In genomic region chr16:7451193-7451592, GRCm38 (mm10) we compare ENCODE assay signal across 18 mouse cellular contexts.
DNase-seq lines count a peak whose midpoint lies in the region; ATAC-seq lines count a peak whose summit lies in the region.
"Had no signal": no experiment of that assay in that cellular context is flagged by ENCODE, and none has a peak within 500 bp of the region (broad histone marks: within the 10 kb centered on the region; RNA-seq: fewer than 3 reads in every experiment).

No protein-coding gene starts in this region.

- no peaks in the 10 kb centered on the region for H3K36me3 ChIP-seq in neural tube, embryonic 15.5 days
- H3K36me3 ChIP-seq: hindbrain, embryonic 13.5 days; liver, embryonic 15.5 days; midbrain, embryonic 12.5 days; neural tube, embryonic 13.5 days had no signal

- no peak overlapping the region for H3K4me3 ChIP-seq in neural tube, embryonic 15.5 days (replicated peaks)
- H3K4me3 ChIP-seq: erythroblast, embryonic 14.5 days; hindbrain, embryonic 13.5 days; liver, embryonic 15.5 days; midbrain, embryonic 12.5 days; neural tube, embryonic 13.5 days had no signal

- peaks cover 16% of the 10 kb centered on the region for H3K4me1 ChIP-seq in neural tube, embryonic 15.5 days
- H3K4me1 ChIP-seq: liver, embryonic 15.5 days; midbrain, embryonic 12.5 days had no signal

- H3K4me2 ChIP-seq in neural tube, embryonic 15.5 days = no peak overlapping the region
- H3K4me2 ChIP-seq: hindbrain, embryonic 13.5 days; liver, embryonic 15.5 days; midbrain, embryonic 12.5 days; neural tube, embryonic 13.5 days had no signal

- intact Hi-C loops in gastrocnemius, postnatal 36 days (cut with DNase I) = no loop called here
- intact Hi-C loops in left cerebral cortex, postnatal 25 days (cut with DNase I) = no loop called here

- DNase-seq in heart, adult 18-20 months = peak; percentile 9 to 31
- no peak for DNase-seq in heart, adult 11 months
- DNase-seq in neural tube, embryonic 10.5 days (ENCODE audit: extremely low spot score, low spot score) = no peak
- DNase-seq in cerebellum, adult 8-10 months = peak; percentile 33
- DNase-seq in fat pad, adult 2 months (ENCODE audit: extremely low read depth, low read depth, low spot score) = peak; percentile 10
- no peak for DNase-seq in gastrocnemius, postnatal 36 days
- no peak for DNase-seq in left cerebral cortex, postnatal 25 days (ENCODE audit: low spot score in 2 of 2)
- DNase-seq: adrenal gland, adult 2 months; gastrocnemius, postnatal 10 days; kidney, adult 9 months; kidney, postnatal 36 days; thymus, postnatal 36 days had no signal

- H3K9ac ChIP-seq in neural tube, embryonic 15.5 days (replicated peaks) = no peak overlapping the region
- H3K9ac ChIP-seq: hindbrain, embryonic 13.5 days; liver, embryonic 15.5 days; midbrain, embryonic 12.5 days; neural tube, embryonic 13.5 days had no signal

- WGBS in neural tube, embryonic 15.5 days = 75% methylated on average over 3 of the region's 3 CpGs

- ATAC-seq in neural tube, embryonic 15.5 days (ENCODE audit: low FRiP score) = no peak

- no peaks in the 10 kb centered on the region for H3K9me3 ChIP-seq in neural tube, embryonic 15.5 days (replicated peaks)
- H3K9me3 ChIP-seq: hindbrain, embryonic 13.5 days; liver, embryonic 15.5 days; midbrain, embryonic 12.5 days; neural tube, embryonic 13.5 days had no signal

- H3K27me3 ChIP-seq in neural tube, embryonic 15.5 days (replicated peaks) = no peaks in the 10 kb centered on the region
- H3K27me3 ChIP-seq: hindbrain, embryonic 13.5 days; liver, embryonic 15.5 days; midbrain, embryonic 12.5 days; neural tube, embryonic 13.5 days had no signal

- 0 out of 2 replicates have a peak overlapping the region, but pooled peaks have one; percentile 37 for H3K27ac ChIP-seq in neural tube, embryonic 15.5 days (replicated peaks)
- H3K27ac ChIP-seq: hindbrain, embryonic 13.5 days; liver, embryonic 15.5 days; midbrain, embryonic 12.5 days; neural tube, embryonic 13.5 days had no signal

Comparison
In these comparisons a context has a peak if more than half of its experiments do, and no peak if none do; other contexts are left out.
1. DNase-seq: peak in heart, adult 18-20 months (2 of 2), cerebellum, adult 8-10 months (single experiment) and fat pad, adult 2 months (single experiment); none in heart, adult 11 months (single experiment), neural tube, embryonic 10.5 days (single experiment), gastrocnemius, postnatal 36 days (0 of 2) and left cerebral cortex, postnatal 25 days (0 of 2).